Mouse (Mus musculus) hindbrain, embryonic 11.5 days (tissue): ENCODE results near the gene Ciita. TPM values are rescaled to one million over a fixed set of nuclear protein-coding genes. Genes with fewer than 3 reads are reported as not detected.

Source experiments
- ATAC-seq: fragments of 200-750 bp; cut with Nextera tagmentation; 2 replicates; pipeline ENCODE4 v1.8.0; 2017; ENCODE audit warnings: mild to moderate bottlenecking, moderate TSS enrichment, moderate library complexity; ENCODE audit not compliant: low FRiP score
- DNase-seq: peaks from one replicate; pipeline ENCODE4 v3.0.0-alpha.2; 2015; ENCODE audit warnings: low spot score
- H3K27ac ChIP-seq: fragments of 300-500 bp; sonication (generic); 2 replicates; pipeline ENCODE4 v1.5.1; 2014; ENCODE audit warnings: mild to moderate bottlenecking, low read depth, low read length
- H3K27me3 ChIP-seq: fragments of 300-500 bp; sonication (generic); 2 replicates; pipeline ENCODE4 v1.6.1; 2014; ENCODE audit warnings: mild to moderate bottlenecking, low read length, moderate library complexity, mixed read lengths; ENCODE audit not compliant: control insufficient read depth, insufficient read depth
- H3K36me3 ChIP-seq: fragments of 300-500 bp; sonication (generic); 2 replicates; pipeline ENCODE4 v1.6.1; 2014; ENCODE audit warnings: mild to moderate bottlenecking, low read length, moderate library complexity, mixed read lengths; ENCODE audit not compliant: control insufficient read depth, insufficient read depth
- H3K4me1 ChIP-seq: fragments of 300-500 bp; sonication (generic); replicated peaks from 2 replicates; pipeline ENCODE4 v1.6.1; 2014; ENCODE audit warnings: low read length, mixed read lengths; ENCODE audit not compliant: control insufficient read depth, insufficient read depth
- H3K4me2 ChIP-seq: fragments of 300-500 bp; sonication (generic); replicated peaks from 2 replicates; pipeline ENCODE4 v1.6.1; 2014; ENCODE audit warnings: mild to moderate bottlenecking, low read depth, low read length
- H3K4me3 ChIP-seq: fragments of 300-500 bp; sonication (generic); 2 replicates; pipeline ENCODE4 v1.5.1; 2014; ENCODE audit warnings: low read depth, low read length
- H3K9ac ChIP-seq: fragments of 300-500 bp; sonication (generic); 2 replicates; pipeline ENCODE4 v1.6.1; 2014; ENCODE audit warnings: low read depth, low read length
- H3K9me3 ChIP-seq: fragments of 300-500 bp; sonication (generic); 2 replicates; pipeline ENCODE4 v1.6.1; 2016; ENCODE audit warnings: low read length; ENCODE audit not compliant: control insufficient read depth
- WGBS: fragments of 180-500 bp; shearing (Covaris S2); extraction: QIAGEN DNeasy Blood & Tissue Kit; methylation state at CpG from one replicate; pipeline ENCODE4 v1.1.7; 2014; 5-methylcytosine and 5-hydroxymethylcytosine counted together
- polyA plus RNA-seq: library from polyadenylated mRNA; unstranded; fragments of >200 nt; fragmentation: Nextera tagmentation; extraction: Ambion mirVana; gene quantifications from 2 replicates; pipeline ENCODE4 v1.2.1, GENCODE M21; 2014

Gene Ciita
- polyA plus RNA-seq, 1 experiment from 2014 or later = 0.36 TPM

DNA sequence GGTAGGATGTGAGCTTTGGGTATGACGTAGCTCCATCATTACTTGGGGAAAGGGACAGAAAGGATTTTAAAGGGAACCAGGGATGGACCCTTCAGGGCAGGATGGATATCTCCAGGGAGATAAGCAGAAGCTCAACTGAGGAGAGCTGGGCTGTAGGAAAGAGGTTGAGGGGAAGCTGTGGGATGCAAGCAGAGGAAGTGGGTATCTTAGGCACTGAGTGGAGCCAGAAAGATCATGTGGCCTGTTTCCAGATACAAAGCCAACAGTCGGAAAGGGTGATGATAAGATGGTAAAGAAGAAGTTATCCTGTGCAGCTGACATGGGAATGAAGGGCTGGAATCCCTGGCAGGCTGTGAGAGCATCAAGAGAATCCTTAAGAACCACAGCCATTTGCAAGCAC lies 18.7 kb upstream of the Ciita start:
- Histone ChIP-seq H3K4me2 (no peak overlapping the region), H3K4me1 (no peaks in the 10 kb centered on the region), H3K9me3 (no peaks in the 10 kb centered on the region), H3K27me3 (no peaks in the 10 kb centered on the region), H3K36me3 (no peaks in the 10 kb centered on the region), H3K9ac (no peak overlapping the region), H3K4me3 (no peak overlapping the region), H3K27ac (no peak overlapping the region)
- WGBS = 92% methylated on average over 2 of the region's 2 CpGs
- ATAC-seq (no peak), DNase-seq (no peak)

DNA sequence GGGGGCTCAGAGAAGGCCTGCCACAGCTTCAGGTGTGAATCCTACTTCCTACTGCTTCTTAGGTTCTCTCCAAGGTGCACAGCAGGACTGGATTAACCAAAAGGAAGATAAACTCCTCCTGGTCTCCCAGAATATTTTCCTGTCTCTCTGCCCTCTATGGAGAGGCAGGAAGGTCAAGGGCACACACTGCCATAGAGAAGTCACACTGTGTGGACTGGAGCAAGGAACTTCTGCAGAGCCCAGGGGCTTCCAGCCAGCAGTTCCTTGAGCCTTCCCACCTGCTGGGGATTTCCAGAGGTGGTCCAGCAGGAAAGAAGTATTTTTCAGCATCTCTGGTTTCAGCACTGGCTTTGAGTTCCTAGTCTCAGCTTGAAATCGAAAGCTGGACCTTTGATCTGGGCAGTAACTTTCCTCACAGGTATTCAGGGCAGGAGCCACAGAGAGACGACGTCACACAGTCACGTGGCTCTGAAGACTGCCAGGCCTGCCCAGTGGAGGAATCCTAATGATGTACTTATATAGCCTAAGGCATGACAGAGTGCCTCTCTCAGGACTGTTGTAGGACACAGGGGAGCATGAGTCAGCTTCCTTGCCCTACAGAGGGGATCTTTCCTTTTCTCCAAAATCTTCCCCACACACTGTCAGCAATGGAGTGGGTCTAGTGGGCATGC lies 14.7 kb upstream of the Ciita start:
- Histone ChIP-seq H3K9ac (no peak overlapping the region), H3K4me2 (no peak overlapping the region), H3K4me1 (no peaks in the 10 kb centered on the region), H3K27me3 (no peaks in the 10 kb centered on the region), H3K27ac (no peak overlapping the region), H3K36me3 (no peaks in the 10 kb centered on the region), H3K4me3 (no peak overlapping the region), H3K9me3 (no peaks in the 10 kb centered on the region)
- ATAC-seq (no peak), DNase-seq (no peak)
- WGBS = 34% methylated on average over 4 of the region's 4 CpGs

- Histone ChIP-seq H3K4me1 (no peaks in the 10 kb centered on the region), H3K27me3 (no peaks in the 10 kb centered on the region), H3K27ac (no peak overlapping the region), H3K36me3 (no peaks in the 10 kb centered on the region), H3K4me2 (no peak overlapping the region), H3K9ac (no peak overlapping the region), H3K4me3 (no peak overlapping the region), H3K9me3 (no peaks in the 10 kb centered on the region)
- 40% methylated on average over 11 of the region's 11 CpGs for WGBS
- DNase-seq (no peak), ATAC-seq (no peak)
Observed at GRCm38 (mm10) chr16:10467391-10468107, 12.3 kb upstream of the Ciita start.

DNA sequence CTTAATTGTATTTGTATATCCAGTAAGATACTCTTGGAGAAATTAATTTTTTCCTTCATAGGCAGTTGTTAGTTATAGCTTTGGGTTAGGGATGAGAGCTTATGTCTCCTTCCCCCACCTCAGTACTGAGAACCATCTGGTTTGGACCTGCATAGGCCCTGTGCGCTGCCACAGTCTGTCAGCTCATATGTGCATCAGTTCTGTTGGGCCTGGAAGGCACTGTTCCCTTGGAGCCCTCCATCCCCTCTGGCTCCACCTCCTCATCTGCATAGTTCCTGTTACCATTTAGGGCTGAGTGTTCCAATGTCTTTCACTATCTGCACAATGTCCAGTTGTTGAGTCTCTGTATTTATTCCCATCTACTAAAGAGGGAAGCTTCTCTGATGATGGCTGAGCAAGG lies 11.7 kb upstream of the Ciita start:
- no peak overlapping the region for H3K9ac ChIP-seq
- no peaks in the 10 kb centered on the region for H3K27me3 ChIP-seq
- no peaks in the 10 kb centered on the region for H3K4me1 ChIP-seq
- no peak for ATAC-seq
- no peak overlapping the region for H3K4me2 ChIP-seq
- 81% methylated on average over 1 of the region's 1 CpGs for WGBS
- no peak for DNase-seq
- no peaks in the 10 kb centered on the region for H3K9me3 ChIP-seq
- no peaks in the 10 kb centered on the region for H3K36me3 ChIP-seq
- no peak overlapping the region for H3K4me3 ChIP-seq
- no peak overlapping the region for H3K27ac ChIP-seq

DNA sequence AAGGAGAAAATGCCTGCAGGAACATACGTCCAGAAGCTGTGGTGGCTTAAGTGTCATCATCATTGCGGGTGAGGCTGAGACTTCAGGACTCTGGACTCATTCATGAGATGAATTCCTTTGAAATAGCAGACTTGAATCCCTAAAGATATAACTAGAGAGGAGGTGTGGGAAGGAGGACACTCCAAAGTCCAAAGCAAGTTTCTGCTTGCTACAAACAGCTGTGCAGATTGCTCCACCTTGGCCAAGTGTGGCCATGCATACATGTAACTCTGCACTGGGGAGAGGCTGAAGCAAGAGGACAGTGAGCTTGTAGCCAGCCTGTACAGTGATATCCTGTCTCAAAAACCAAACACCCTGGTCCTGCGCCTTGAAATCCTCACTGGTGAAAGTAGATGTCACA lies 7.9 kb upstream of the Ciita start:
- no peak overlapping the region for H3K4me3 ChIP-seq
- DNase-seq = no peak
- WGBS = 94% methylated on average over 3 of the region's 3 CpGs
- H3K27me3 ChIP-seq = no peaks in the 10 kb centered on the region
- no peaks in the 10 kb centered on the region for H3K4me1 ChIP-seq
- ATAC-seq = no peak
- H3K4me2 ChIP-seq = no peak overlapping the region
- no peak overlapping the region for H3K9ac ChIP-seq
- H3K36me3 ChIP-seq = no peaks in the 10 kb centered on the region
- no peak overlapping the region for H3K27ac ChIP-seq
- H3K9me3 ChIP-seq = no peaks in the 10 kb centered on the region

DNA sequence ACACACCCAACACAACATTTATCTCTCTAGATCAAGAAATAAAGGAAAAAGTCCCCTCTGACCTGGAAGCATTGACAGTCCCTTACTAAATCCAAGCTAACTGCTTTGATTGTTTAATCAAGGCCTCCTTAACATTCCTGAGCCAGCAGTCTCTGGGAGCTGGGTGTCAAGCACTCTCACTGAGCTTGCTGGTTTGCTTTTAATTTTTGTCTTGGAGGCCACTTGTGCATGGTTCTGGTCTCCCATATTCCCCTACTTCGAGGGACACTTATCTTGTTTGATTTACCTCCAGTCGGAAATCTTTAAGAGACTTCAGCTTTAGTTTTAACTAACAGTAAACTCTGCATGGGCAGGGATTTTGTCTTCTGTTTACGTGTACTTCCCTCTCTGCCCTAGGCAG lies 4.9 kb upstream of the Ciita start:
- Histone ChIP-seq H3K27ac (no peak overlapping the region), H3K27me3 (no peaks in the 10 kb centered on the region), H3K36me3 (no peaks in the 10 kb centered on the region), H3K4me3 (no peak overlapping the region), H3K9ac (no peak overlapping the region), H3K4me1 (no peaks in the 10 kb centered on the region), H3K4me2 (no peak overlapping the region), H3K9me3 (no peaks in the 10 kb centered on the region)
- WGBS = 81% methylated on average over 3 of the region's 3 CpGs
- DNase-seq (no peak), ATAC-seq (no peak)

- H3K36me3 ChIP-seq = no peaks in the 10 kb centered on the region
- no peak overlapping the region for H3K4me3 ChIP-seq
- WGBS = 75% methylated on average over 2 of the region's 2 CpGs
- no peak overlapping the region for H3K27ac ChIP-seq
- DNase-seq (no peak), ATAC-seq (no peak)
- H3K4me2 ChIP-seq = no peak overlapping the region
- no peaks in the 10 kb centered on the region for H3K27me3 ChIP-seq
- no peak overlapping the region for H3K9ac ChIP-seq
- no peaks in the 10 kb centered on the region for H3K9me3 ChIP-seq
- no peaks in the 10 kb centered on the region for H3K4me1 ChIP-seq
Observed at GRCm38 (mm10) chr16:10475919-10476318, 3.9 kb upstream of the Ciita start.

DNA sequence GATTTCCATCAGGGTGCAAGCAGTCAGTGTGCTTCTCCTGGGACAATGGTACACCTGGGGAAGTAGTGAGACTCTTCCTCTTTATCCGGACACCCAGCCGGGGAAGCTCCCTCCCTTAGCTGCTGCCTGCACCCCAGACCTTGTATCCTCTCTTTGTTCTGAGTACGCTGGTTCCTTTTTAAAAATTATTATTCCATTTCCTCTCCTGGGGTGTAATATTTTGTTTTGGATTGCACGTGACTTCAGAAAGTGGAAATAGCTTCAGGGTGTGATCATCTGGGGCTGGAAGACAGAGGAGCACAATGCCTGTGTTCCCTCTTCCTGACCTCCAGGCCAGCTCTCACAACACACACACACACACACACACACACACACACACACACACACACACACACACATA lies 2.5 kb downstream of the Ciita start:
- Histone ChIP-seq H3K4me1 (no peaks in the 10 kb centered on the region), H3K27me3 (no peaks in the 10 kb centered on the region), H3K9ac (no peak overlapping the region), H3K4me2 (no peak overlapping the region), H3K36me3 (no peaks in the 10 kb centered on the region), H3K4me3 (no peak overlapping the region), H3K27ac (no peak overlapping the region), H3K9me3 (no peaks in the 10 kb centered on the region)
- ATAC-seq (no peak), DNase-seq (no peak)
- WGBS = 58% methylated on average over 4 of the region's 4 CpGs

- Histone ChIP-seq H3K36me3 (no peaks in the 10 kb centered on the region), H3K4me1 (no peaks in the 10 kb centered on the region), H3K4me2 (no peak overlapping the region), H3K9ac (no peak overlapping the region), H3K9me3 (no peaks in the 10 kb centered on the region), H3K4me3 (no peak overlapping the region), H3K27me3 (no peaks in the 10 kb centered on the region), H3K27ac (no peak overlapping the region)
- no peak for ATAC-seq
- 74% methylated on average over 3 of the region's 3 CpGs for WGBS
- DNase-seq = no peak
Observed at GRCm38 (mm10) chr16:10486993-10487392, 7.1 kb downstream of the Ciita start.
